Mouse (Mus musculus) R1 (cell line): ENCODE measurements at regions not wholly inside any gene's neighbourhood (a gene's known extent, or its start where the extent isn't known, plus 50 kb on each side); places are given as distances from the start of the nearest gene placed in this dataset.

ENCODE experiments used
- DNase-seq: peaks from one replicate; pipeline ENCODE4 v3.0.0-alpha.2; 2018; ENCODE audit warnings: low read depth, low spot score

- no peak for DNase-seq
Observed at GRCm38 (mm10) chr5:64401737-64402136, 245.6 kb downstream of the Tbc1d1 start.

GRCm38 (mm10) chr5:64403077-64403981 is 247.2 kb downstream of the Tbc1d1 start:
- no peak for DNase-seq

GRCm38 (mm10) chr5:64403982-64404345 is 247.9 kb downstream of the Tbc1d1 start:
- DNase-seq, result no peak

GRCm38 (mm10) chr5:64404512-64404911 is 248.4 kb downstream of the Tbc1d1 start:
- no peak for DNase-seq

- peak; percentile 60 for DNase-seq
Observed at GRCm38 (mm10) chr5:64408938-64409337, 252.8 kb downstream of the Tbc1d1 start.

GRCm38 (mm10) chr5:64410621-64411020 is 254.5 kb downstream of the Tbc1d1 start:
- DNase-seq, result peak; percentile 55

- DNase-seq, result no peak
Observed at GRCm38 (mm10) chr5:64414519-64414918, 258.4 kb downstream of the Tbc1d1 start.

- DNase-seq, result no peak
Observed at GRCm38 (mm10) chr5:64419395-64419794, 263.3 kb downstream of the Tbc1d1 start.

- DNase-seq, result no peak
Observed at GRCm38 (mm10) chr5:64422787-64423587, 266.9 kb downstream of the Tbc1d1 start.

GRCm38 (mm10) chr5:64428822-64429221 is 272.7 kb downstream of the Tbc1d1 start:
- no peak for DNase-seq

GRCm38 (mm10) chr5:64430501-64430900 is 274.4 kb downstream of the Tbc1d1 start:
- DNase-seq, result peak; percentile 77

GRCm38 (mm10) chr5:64431624-64432023 is 275.5 kb downstream of the Tbc1d1 start:
- peak; percentile 59 for DNase-seq

- DNase-seq, result no peak
Observed at GRCm38 (mm10) chr5:64433786-64434185, 277.7 kb downstream of the Tbc1d1 start.

GRCm38 (mm10) chr5:64435491-64435890 is 279.4 kb downstream of the Tbc1d1 start:
- peak; percentile 16 for DNase-seq

- no peak for DNase-seq
Observed at GRCm38 (mm10) chr5:64435958-64436357, 279.9 kb downstream of the Tbc1d1 start.

- DNase-seq, result no peak
Observed at GRCm38 (mm10) chr5:64437720-64438119, 281.6 kb downstream of the Tbc1d1 start.

GRCm38 (mm10) chr5:64438446-64439134 is 282.5 kb downstream of the Tbc1d1 start:
- peak; percentile 10 for DNase-seq

- DNase-seq, result no peak
Observed at GRCm38 (mm10) chr5:64447847-64448246, 291.7 kb downstream of the Tbc1d1 start.

GRCm38 (mm10) chr5:64452668-64453334 is 296.7 kb downstream of the Tbc1d1 start:
- peak; percentile 33 for DNase-seq

GRCm38 (mm10) chr5:64459807-64460206 is 303.7 kb downstream of the Tbc1d1 start:
- DNase-seq, result no peak

GRCm38 (mm10) chr5:64460891-64461290 is 304.8 kb downstream of the Tbc1d1 start:
- no peak for DNase-seq
